Mouse (Mus musculus): ENCODE data around the gene Syne3.

GRCm38 (mm10) chr12:105003158-105003557, 6.5 kb downstream of the Syne3 start:
- no peak for TF ChIP-seq POLR2A (IDR thresholded peaks at IDR 0.05; ENCODE audit: borderline replicate concordance, control insufficient read depth, low read depth, low read length)
- no peak for TF ChIP-seq CTCF (IDR thresholded peaks at IDR 0.05; ENCODE audit: control insufficient read depth, insufficient read depth, low read length)
